Mouse (Mus musculus): ENCODE results near the gene Gm11627.

DNA sequence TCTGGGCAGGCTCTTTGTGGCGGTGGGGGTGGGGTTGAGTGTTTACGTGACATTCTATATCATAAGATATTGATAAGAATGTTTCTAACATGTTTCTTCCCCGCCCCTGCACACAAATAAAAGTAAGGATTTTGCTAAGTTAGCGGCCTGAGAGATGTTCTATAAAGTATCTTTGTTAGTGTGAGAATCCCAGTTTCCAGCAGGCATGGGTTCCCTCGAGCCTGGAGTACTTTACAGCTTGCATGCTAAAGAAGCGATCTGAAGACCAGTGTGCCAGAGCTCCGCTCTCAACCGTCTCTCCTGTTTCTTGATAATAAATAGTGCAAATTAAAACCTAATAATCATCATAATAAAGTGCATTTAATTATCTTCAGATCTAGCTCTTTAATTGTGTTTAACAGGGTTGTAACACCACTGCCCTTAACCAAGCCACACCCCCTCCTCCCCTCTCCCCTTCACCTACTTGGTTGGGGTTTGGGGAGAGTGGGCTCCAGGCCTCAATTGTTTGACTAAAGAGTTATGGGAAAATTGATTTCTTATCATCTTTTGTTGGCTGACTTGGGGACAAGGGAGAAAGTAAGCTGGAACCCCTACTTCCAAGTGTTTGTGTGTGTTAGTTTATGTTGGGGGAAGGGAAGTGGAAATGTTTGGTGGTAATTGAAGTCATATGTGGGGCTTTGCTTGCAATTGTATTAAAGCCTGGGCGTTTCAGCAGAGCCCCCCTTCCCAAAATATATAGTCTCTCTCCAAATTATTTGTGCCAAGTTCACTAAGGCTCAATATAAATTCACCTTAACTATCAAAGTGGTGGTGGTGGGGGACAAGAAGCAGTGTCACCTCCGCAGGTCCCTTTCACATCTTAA lies 28.7 kb upstream of the Gm11627 start:
- no peak for TF ChIP-seq CTCF (IDR thresholded peaks at IDR 0.05; ENCODE audit: low read depth, low read length)
- TF ChIP-seq POLR2A (IDR thresholded peaks at IDR 0.05; ENCODE audit: extremely low read depth, insufficient read depth, low read length) = no peak

All from liver, adult 2 months (tissue).